Mouse (Mus musculus) lung, postnatal 0 days (tissue): ENCODE measurements at regions not wholly inside any gene's neighbourhood (a gene's known extent, or its start where the extent isn't known, plus 50 kb on each side); places are given as distances from the start of the nearest gene placed in this dataset.

Experiments
- CTCF ChIP-seq: IDR thresholded peaks from 2 replicates; pipeline ENCODE4 v1.5.1; 2016; ENCODE audit warnings: antibody characterized with exemption, mild to moderate bottlenecking
- EP300 ChIP-seq: IDR thresholded peaks from 2 replicates; pipeline ENCODE4 v1.6.1; 2016; ENCODE audit warnings: antibody characterized with exemption, mild to moderate bottlenecking, control low read depth

DNA sequence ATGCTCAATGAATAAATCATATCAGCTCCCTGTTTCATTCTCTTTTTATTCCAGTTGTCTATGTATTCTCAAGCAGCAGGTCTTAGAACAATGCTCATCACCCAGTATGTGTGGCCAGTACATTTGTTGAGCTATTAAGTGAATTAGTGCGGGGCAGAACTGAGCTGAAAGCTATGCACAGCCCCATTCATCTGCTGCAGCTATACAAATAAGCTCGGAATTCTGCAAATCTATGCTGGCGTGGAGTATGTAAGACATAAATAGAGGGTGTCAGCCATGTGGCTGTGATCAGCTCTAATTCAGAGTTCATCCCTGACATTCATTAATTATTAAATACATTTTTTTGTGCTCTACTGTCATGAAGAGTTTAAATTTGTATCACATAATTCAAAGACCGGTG is 786.1 kb upstream of the A1bg start:
- TF ChIP-seq EP300 (no peak), CTCF (no peak)
